Mouse (Mus musculus) lung, postnatal 36 days (tissue): ENCODE results near the gene Akirin2.

Source experiments
- DNase-seq: peaks from one replicate; pipeline ENCODE4 v3.0.0; 2022; ENCODE audit warnings: mixed read lengths

Akirin2 gene

GRCm38 (mm10) chr4:34584871-34585607 is 34.3 kb downstream of the Akirin2 start:
- no peak for DNase-seq

GRCm38 (mm10) chr4:34603123-34603522 is 52.4 kb downstream of the Akirin2 start:
- DNase-seq = no peak

- no peak for DNase-seq
Measured at GRCm38 (mm10) chr4:34606658-34607057, 55.9 kb downstream of the Akirin2 start.

- peak; percentile 12 for DNase-seq
Measured at GRCm38 (mm10) chr4:34613571-34614145, 62.9 kb downstream of the Akirin2 start.

- peak; percentile 94 for DNase-seq
Measured at GRCm38 (mm10) chr4:34614630-34615094, 63.9 kb downstream of the Akirin2 start, which contains the start of the genes Orc3 and Rars2. Gene Orc3 (minus strand): TSS chr4:34614944. Gene Rars2 (plus strand): TSS chr4:34614957.

- peak; percentile 26 for DNase-seq
Measured at GRCm38 (mm10) chr4:34615303-34615702, 64.6 kb downstream of the Akirin2 start.

- DNase-seq = no peak
Measured at GRCm38 (mm10) chr4:34616146-34616545, 65.4 kb downstream of the Akirin2 start.
